Mouse (Mus musculus): ENCODE measurements at regions not wholly inside any gene's neighbourhood (a gene's known extent, or its start where the extent isn't known, plus 50 kb on each side); places are given as distances from the start of the nearest gene placed in this dataset.

DNA sequence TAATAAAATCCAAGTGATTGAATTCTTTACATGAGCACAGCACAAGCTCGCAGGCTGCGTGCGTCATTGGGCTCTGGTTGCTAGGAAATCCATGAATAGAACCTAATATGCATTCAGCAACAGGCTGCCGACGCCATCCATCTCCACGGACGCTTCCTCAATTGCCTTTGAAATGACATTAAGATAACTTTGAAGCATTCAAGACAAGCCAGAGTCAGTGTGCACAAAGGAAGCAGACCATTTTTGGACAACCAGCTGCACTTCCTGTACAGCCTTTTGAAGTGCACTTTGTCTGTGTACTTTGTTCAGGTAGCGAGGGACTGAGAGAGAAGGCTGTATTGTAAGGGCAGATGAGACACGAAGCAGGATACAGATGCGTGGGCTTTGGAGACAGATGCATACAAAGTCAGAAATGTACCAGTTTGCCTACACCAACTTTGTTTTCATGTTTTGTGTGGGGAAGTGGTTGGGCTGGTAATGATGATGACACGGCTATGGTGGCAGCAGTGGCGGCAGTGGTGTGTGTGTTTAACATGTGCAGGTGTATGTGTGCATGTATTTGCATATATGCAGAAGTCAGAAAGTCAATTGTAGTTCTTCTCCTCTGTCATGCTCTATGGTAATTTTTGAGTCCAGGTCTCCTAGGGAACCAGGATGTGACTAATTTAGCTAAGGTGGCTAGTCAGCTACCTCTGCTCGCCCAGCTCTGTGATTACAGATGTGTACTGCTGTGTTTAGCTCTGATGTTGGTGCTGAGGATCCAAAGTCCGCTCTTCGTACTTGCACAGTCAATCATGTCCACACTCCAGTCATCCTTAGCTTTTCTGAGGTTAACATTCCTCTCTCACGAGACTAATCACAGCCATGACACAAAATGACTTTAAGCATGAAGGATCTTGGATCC is 106.7 kb upstream of the Col1a2 start:
- peak in 1 of 2 experiments; percentile 58 for DNase-seq (ENCODE audit: inconsistent age in 2 of 2, low spot score in 1 of 2)

DNA sequence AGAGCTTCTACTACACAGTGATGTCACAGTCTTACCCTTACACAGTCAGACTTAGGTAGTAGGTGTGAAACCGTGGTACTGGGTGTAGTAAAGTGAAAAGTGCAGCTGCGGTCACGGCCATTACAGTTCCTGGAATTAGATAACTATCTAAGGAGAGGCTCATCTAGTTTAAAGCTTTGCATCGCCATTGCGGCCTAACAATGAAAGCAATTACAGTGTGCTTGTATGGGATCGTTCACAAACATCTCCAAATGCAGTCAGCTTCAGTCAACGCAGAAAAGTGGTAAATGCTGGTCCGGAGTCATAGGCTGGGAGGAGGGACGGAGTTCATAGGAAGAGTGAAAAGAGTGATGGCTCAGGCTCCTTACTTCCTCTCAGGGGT is 106.0 kb upstream of the Col1a2 start:
- no peak for DNase-seq (ENCODE audit: inconsistent age in 2 of 2, low spot score in 1 of 2)

DNA sequence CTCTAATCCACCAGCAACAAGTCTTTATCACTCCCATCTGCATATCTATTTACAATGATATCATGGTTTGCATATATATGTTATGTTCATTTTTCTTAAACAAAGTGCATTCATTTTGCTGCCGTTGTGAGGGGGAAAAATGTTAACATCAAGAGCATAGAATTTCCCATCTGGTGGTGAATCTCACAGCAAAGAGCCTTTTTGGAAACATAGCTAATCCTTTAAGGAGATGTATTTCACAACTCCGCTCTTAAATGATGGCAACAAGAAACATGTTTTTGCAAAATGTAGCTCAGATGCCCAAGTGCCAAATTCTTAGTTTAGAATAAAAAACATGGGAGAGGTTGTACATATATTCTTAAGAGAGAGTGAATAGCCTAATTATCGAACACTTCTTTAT is 99.3 kb upstream of the Col1a2 start:
- no peak for DNase-seq (ENCODE audit: inconsistent age in 2 of 2, low spot score in 1 of 2)

DNA sequence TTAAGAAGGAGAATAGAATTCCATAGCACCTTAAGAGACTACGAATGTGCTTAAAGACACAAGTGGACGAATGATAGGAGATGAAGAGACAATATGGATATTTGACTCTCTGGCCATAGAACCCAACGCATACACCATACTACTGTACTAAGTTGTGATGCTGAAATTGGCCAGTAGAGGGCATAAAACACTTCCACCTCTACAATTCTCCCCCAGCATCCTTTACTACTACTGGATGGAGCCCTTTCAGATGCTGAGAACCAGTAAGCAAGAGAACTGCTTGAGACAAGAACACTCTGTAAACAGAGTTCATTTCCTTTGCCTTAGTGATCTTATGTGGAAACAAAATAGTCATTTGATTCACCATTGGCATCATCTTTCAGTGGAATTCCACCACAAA is 96.9 kb upstream of the Col1a2 start:
- DNase-seq (ENCODE audit: inconsistent age in 2 of 2, low spot score in 1 of 2), result peak in 1 of 2 experiments; percentile 82

DNA sequence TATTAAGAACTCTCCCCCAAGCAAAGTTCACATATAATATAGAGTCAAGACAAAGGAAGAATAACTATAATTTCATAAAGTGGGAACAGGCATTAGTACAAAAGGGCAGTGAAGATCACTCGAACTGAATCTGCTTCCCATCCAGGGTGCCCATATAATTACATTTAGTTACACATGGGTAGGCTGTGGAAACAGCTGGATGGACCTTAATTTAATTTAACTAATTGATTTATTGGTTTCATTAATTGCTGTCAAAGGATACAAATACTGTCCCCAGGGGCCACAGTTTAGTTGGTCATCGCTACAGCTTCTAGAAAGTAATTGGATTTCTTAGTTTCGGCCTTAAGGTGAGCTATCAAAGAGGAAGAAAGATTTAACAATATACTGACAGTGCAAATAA is 91.4 kb upstream of the Col1a2 start:
- peak in 1 of 2 experiments; percentile 27 for DNase-seq (ENCODE audit: inconsistent age in 2 of 2, low spot score in 1 of 2)

DNA sequence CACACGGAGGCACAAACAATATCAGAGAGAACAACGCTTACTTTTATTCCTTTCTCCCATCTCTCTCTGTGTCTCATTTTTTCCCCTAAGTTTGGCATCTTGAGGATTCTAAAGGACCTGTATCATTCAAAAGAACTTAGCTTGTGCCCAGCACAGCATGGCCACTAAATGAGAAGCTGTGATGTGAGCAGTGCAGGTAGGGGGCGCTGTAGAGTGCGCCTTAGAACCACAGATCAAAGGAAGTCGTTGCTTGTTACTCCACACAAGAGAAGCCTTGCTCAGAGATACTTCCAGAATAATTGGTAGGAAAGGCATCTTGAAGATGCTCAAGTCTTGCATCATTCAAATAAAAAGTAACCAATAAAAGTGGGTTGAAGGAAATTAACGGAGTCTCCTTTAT is 90.4 kb upstream of the Col1a2 start:
- peak; percentile 37 to 85 for DNase-seq (ENCODE audit: inconsistent age in 2 of 2, low spot score in 1 of 2)

DNA sequence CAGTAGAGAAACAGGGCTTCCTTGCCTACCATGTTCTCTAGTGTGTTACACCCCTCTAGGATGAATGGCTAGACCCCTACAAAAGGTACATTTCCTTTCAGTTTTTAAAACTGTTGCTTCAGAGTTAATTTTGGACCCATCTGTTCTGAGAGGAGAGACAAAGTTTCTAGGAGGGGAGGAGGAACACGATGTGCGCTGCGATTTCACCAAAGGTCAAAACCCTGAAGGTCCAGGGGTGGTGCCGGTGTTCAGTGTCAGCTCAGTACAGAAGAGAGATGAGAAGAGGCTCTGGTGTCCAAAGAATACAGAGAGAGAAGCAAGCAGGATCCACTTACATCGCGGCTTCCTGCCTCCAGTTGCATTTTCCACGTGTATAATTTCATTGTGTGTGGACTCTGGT is 89.4 kb upstream of the Col1a2 start:
- DNase-seq (ENCODE audit: inconsistent age in 2 of 2, low spot score in 1 of 2), result no peak

DNA sequence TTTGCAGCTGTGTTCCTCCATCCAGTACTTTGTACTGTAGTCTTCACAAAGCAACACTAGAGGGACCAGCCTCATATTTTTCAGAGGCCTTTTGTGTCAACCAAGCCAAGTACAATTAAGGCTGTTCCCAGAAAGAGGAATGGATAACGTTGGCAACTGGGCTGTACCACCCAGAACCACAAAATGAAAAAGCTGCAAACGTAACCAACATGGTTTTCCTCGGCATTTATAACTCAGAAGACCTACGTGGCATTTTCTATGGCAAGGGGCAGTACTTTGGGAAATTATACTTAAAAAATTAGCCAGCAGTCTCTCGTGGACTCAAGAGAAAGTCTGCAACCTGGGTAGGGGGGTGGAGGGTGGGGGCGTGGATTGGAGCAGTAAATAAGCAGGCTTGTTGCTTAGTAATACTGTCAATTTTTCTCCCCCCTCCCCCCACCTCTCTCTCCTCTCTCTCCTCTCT is 87.3 kb upstream of the Col1a2 start:
- DNase-seq (ENCODE audit: inconsistent age in 2 of 2, low spot score in 1 of 2), result no peak

DNA sequence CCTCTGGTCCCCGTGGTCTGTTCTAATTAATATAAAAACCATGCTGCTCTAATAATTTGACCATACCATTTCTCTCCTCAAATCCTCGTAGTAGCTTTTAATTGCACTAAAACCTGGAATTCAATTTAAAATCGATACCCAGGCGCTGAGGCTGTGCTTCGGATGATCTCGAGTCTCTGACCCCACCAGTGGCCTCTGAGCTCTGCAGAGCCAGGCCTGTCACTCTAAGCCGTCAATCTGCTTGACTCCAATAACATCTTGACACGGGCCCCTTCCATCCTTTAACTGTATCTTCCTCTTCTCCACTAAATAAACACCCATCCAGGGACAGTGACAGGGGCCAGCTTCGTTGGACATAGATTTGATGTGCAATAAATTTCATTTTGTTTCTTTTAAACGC is 86.2 kb upstream of the Col1a2 start:
- DNase-seq (ENCODE audit: inconsistent age in 2 of 2, low spot score in 1 of 2), result no peak

DNA sequence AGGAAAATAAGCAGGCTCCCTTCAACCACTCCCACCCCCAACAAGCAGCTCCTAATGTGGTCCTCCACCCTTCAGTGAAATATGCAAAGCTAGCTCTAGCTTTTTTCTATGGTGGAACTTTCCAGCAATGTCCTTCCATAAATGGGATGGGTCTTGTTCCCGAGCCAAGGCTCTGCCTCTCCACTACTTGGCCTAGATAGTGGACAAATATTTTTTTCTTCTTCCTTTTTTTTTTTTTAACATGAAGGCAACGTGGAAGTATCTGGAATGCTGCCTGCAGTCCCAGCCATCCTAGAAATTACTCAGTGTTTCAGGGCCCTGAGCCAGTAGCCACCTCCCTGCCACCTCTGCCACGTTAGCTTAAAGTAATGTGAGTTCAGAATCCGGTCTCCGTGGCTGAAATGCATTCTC is 85.7 kb upstream of the Col1a2 start:
- peak; percentile 51 to 77 for DNase-seq (ENCODE audit: inconsistent age in 2 of 2, low spot score in 1 of 2)

DNA sequence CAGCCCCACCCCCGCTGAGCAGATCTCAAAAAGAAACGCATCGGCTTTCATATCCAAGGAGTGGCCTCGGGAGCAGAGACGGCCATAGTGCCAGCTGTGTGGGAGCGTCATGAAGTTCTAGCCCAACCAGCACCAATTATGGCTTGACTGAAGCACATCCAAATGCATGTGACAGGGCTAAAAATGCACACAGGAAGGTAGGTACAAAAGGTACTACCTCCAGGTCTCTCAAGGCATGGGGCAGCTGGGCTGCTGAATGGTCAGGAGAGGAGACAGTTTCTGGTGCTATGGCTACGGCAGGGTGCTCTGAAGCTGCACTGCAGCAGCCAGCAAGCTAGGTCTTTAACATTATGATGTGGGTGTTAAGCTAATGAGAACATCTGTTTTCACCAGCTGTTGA is 83.1 kb upstream of the Col1a2 start:
- no peak for DNase-seq (ENCODE audit: inconsistent age in 2 of 2, low spot score in 1 of 2)

DNA sequence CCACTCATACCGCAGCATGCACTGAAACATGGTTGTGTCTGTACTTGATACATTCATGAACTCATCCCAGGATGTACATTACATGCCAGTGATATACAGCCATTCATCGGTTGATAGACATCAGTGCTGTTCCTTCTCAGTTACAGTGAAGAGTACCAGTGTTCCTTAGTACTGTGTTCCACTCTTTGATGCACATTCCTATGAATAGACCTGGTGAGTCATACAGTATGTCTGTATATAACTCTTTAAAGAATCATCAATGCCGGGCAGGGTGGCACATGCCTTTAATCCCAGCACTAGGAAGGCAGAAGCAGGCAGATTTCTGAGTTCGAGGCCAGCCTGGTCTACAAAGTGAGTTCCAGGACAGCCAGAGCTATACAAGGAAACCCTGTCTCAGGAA is 77.5 kb upstream of the Col1a2 start:
- DNase-seq (ENCODE audit: inconsistent age in 2 of 2, low spot score in 1 of 2), result no peak

DNA sequence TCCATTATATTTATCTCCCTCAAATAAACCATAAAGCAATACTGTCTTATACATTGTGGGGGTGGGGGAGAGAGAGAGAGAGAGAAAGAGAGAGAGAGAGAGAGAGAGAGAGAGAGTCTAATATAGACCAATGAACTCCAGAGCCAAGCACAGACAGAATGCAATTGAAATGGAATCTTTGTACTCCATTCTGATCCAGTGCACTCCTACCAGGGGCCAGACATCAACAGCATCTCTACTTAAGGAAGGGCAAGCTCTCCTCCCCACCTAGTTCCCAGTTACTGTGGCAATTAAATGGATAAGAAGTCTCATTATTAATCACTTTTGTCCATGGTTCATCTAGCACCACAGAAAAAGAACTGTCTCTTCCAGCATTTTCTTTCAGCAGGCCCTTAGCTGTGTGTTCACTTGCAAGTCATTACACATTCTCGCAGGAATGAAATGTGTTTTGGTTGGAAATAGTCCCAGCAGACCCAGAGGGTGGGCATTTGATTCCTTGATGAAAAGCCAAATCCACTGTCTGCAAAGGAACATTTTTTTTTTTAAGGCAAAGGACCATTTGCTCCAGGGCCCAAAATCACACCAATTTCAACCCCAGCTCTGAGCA is 73.8 kb upstream of the Col1a2 start:
- no peak for DNase-seq (ENCODE audit: inconsistent age in 2 of 2, low spot score in 1 of 2)

DNA sequence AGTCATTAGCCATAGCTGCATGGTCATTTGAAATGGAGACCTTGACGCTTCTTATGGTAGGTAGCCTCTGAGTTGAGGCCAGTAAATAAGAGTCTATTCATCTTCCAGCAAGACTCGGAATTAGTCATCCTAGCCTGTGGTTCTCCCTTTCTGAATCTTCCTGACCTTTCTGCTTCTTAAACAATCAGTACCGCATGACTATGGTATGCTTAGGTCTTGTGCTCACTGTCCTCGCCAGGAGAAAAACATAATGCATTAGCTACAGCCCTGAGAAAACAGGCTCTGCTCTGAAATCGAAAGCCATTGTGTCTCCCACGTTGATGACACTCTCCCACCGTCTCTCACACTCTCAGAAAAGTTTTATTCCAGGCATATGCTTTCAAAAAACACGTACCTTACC is 72.4 kb upstream of the Col1a2 start:
- no peak for DNase-seq (ENCODE audit: inconsistent age in 2 of 2, low spot score in 1 of 2)

DNA sequence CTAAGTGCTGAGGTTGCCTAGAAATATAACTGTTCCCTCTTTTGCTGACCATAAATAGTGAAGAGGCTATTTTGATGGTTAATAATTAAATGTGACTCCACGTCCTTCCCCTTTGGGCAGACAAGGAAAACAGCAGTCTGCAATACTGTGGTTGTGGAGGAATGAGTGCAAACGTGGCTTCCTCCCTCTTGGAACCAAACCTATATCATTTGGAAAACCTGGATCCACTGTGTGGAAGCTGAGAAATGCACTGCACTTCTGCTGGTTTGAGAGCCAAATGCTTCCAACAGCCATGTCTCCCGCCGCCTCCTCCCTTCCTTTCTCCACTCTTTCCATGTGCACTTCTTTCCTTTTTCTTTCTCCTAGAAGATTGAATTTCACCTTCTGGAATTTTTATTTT is 68.2 kb upstream of the Col1a2 start:
- DNase-seq (ENCODE audit: inconsistent age in 2 of 2, low spot score in 1 of 2), result no peak

DNA sequence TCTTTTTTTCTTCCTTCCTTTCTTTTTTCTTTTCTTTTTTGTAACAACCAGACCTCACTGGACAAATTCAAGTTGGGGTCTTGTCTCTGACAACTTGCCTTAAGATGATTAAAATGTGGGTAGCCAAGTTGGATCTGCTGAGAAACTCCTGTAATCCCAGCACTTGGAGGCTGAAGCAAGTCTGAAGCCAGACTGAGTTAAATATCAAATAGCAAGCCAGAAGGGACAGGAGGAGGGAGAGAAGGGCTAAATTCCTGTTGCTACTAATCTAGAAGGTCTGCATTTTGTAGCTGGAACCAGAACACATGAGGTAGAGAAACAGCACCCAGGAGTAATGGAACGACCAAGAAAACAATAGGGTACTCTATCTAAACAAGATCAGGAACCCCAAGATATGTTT is 67.7 kb upstream of the Col1a2 start:
- DNase-seq (ENCODE audit: inconsistent age in 2 of 2, low spot score in 1 of 2), result no peak

DNA sequence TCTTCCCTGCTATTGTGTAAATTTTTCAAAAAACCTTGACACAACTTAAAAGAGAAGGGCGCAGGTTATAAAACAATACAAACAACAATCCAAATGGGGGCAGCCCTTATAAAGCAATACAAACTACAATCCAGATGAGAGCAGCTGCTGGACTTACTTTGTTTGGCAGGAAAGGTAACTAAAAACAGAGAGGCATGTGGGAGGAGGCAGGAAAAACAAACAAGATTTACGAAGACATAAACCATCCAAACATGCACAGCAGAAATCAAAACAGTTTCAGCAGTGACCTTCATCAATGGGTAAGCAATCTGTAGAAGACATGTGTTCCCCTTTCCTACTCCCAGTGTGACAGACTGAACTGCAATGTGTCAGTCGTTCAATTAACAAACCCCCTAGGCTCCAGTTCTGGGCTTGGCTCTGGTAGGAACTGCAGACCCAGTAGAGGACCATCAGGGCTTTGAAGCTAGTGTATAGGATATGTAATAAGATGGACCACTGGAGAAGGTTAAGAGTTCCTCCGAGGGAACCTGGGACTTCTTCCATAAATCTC is 62.9 kb upstream of the Col1a2 start:
- DNase-seq (ENCODE audit: inconsistent age in 2 of 2, low spot score in 1 of 2), result no peak

DNA sequence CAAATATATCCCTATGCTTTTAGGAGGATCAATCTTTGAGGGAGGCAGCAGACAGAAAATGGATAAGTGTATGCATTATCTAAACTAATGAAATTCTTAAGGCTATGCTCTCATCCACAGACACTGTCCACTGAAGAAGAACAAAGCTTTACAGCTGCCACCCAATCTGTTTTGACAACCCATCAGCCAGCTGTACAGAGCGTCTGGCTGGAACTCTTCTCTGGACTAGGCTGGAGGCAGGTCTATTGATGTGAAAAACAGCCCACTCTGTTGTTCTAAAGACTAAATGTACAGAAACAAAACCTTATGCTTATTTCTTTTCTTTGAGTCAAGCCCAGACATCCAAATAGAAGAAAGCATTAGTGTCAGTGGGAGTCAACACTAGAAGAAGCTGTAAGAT is 58.7 kb upstream of the Col1a2 start:
- DNase-seq (ENCODE audit: inconsistent age in 2 of 2, low spot score in 1 of 2), result no peak

DNA sequence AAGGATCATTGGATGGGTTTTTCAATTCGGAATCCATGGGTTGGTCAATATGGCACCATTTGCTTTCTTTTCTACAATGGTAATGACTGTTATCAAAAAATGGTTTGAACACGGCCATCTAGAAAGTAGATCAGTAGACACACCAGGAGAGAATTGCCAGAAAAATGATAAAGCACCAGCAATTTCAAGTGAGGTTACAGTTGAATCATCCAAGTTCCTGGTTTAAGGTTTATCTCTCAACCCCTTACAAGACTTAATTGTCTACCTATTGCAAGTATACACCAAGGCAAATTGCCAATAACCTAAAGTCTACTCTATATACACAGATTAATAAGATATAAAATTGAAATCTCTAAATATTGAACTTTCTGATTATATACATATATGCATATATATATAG is 53.4 kb upstream of the Col1a2 start:
- DNase-seq (ENCODE audit: inconsistent age in 2 of 2, low spot score in 1 of 2), result no peak

All from adrenal gland, adult (tissue).